Mouse (Mus musculus) limb, embryonic 13.5 days (tissue): ENCODE measurements around the gene Psma1. TPM values are rescaled to one million over a fixed set of nuclear protein-coding genes. Genes with fewer than 3 reads are reported as not detected.

ENCODE experiments used
- ATAC-seq: fragments of 200-750 bp; cut with Nextera tagmentation; 2 replicates; pipeline ENCODE4 v1.8.0; 2017; ENCODE audit warnings: low read depth, moderate number of reproducible peaks, moderate TSS enrichment; ENCODE audit not compliant: low FRiP score
- H3K27ac ChIP-seq: fragments of 300-500 bp; sonication (generic); 2 replicates; pipeline ENCODE4 v1.5.1; 2015; ENCODE audit warnings: inconsistent platforms, mild to moderate bottlenecking, moderate library complexity
- H3K27me3 ChIP-seq: fragments of 300-500 bp; sonication (generic); 2 replicates; pipeline ENCODE4 v1.6.1; 2015; ENCODE audit warnings: mild to moderate bottlenecking, inconsistent platforms
- H3K36me3 ChIP-seq: fragments of 300-500 bp; sonication (generic); 2 replicates; pipeline ENCODE4 v1.6.1; 2015; ENCODE audit warnings: inconsistent platforms, mild to moderate bottlenecking, moderate library complexity
- H3K4me1 ChIP-seq: fragments of 300-500 bp; sonication (generic); 2 replicates; pipeline ENCODE4 v1.6.1; 2015; ENCODE audit warnings: inconsistent platforms
- H3K4me2 ChIP-seq: fragments of 300-500 bp; sonication (generic); replicated peaks from 2 replicates; pipeline ENCODE4 v1.6.1; 2015; ENCODE audit warnings: inconsistent platforms, mild to moderate bottlenecking, moderate library complexity
- H3K4me3 ChIP-seq: fragments of 300-500 bp; sonication (generic); 2 replicates; pipeline ENCODE4 v1.5.1; 2015; ENCODE audit warnings: moderate library complexity, mild to moderate bottlenecking, inconsistent platforms
- H3K9ac ChIP-seq: fragments of 300-500 bp; sonication (generic); 2 replicates; pipeline ENCODE4 v1.6.1; 2015; ENCODE audit warnings: mild to moderate bottlenecking, inconsistent platforms
- H3K9me3 ChIP-seq: fragments of 300-500 bp; sonication (generic); 2 replicates; pipeline ENCODE4 v1.6.1; 2016; ENCODE audit warnings: inconsistent platforms
- WGBS: fragments of 180-500 bp; shearing (Covaris S2); methylation state at CpG from one replicate; pipeline ENCODE4 v1.1.7; 2015; 5-methylcytosine and 5-hydroxymethylcytosine counted together
- polyA plus RNA-seq: library from polyadenylated mRNA; unstranded; fragments of >200 nt; fragmentation: Nextera tagmentation; extraction: Ambion mirVana; gene quantifications from 2 replicates; pipeline ENCODE4 v1.2.1, GENCODE M21; 2015

Gene Psma1
- 408 and 411 TPM in 2 replicates for polyA plus RNA-seq

DNA sequence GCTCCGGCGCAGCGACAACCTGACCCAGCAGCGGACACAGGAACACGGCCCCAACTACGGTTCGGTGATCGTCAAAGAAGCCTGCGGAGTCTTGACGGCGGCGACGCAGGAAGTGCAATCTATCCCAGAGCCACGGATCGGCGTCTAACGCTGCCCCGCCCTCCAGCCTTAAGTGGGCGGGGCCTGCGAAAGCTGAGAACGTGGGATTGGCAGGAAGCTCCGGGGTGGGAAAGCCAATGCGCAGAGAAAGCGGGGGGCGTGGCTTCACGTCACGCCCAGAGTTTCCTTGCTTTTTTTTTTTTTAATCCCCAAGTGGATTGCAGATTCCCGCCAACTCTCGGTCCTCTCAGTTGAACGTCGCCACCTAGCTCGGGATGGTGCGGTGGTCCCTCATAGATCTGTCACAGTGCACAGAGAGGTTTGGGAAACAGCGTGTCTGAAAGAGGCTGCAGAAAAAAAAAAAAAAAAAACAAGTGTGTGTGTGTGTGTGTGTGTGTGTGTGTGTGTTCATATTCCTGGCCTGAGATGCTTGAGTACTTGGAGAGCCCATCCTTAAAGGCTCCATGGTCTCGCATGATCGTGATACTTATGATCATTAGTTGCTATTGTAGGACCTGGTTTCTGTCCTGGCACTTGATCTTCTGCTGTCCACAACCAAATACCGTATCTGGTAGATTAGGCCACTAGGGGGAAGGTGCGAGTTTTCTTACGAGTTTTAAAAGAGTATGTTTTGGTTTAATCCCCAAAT, at the start of gene Psma1:
Gene Psma1 (minus strand): TSS at position 114 of the 748 bp plus-strand sequence.
- peak within 1 kb of the TSS; percentile 71 for H3K4me3 ChIP-seq
- H3K9ac ChIP-seq: peak within 1 kb of the TSS; percentile 86
- H3K9me3 ChIP-seq: no peaks in the 10 kb centered on the region
- under 1% methylated on average over 39 of the region's 39 CpGs for WGBS
- peak within 1 kb of the TSS; percentile 93 for H3K4me2 ChIP-seq
- peaks cover 13% of the 10 kb centered on the region for H3K4me1 ChIP-seq
- H3K27ac ChIP-seq: peak within 1 kb of the TSS; percentile 11; the same call in 1 of the 2 replicates
- peak; percentile 92 for ATAC-seq
- H3K27me3 ChIP-seq: no peaks in the 10 kb centered on the region
- peaks cover 27% of the 10 kb centered on the region for H3K36me3 ChIP-seq

DNA sequence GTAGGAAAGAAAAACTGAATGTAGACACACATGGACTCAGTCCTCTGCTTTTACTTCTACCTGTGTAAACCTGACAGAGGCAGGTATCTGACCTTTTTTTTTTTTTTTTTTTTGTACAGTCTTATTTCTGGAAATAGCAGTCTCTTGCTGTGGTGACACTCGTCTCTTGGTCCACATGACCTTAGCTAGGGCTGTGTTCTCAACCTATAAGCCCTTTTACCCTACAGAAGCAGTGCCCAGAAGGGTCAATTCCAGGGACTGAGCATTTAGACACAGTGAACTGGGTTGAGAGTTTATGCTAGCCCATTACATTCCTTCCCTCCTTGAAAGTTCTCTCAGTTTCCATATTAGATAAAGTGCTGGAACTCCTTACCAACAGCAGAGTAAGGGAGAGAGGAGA, 47.6 kb upstream of the Psma1 start:
- no peaks in the 10 kb centered on the region for H3K27me3 ChIP-seq
- no peak overlapping the region for H3K9ac ChIP-seq
- no peak for ATAC-seq
- no peaks in the 10 kb centered on the region for H3K9me3 ChIP-seq
- peak overlapping the region; percentile 84; the same call in 1 of the 2 replicates for H3K27ac ChIP-seq
- 72% methylated on average over 1 of the region's 1 CpGs for WGBS
- H3K4me3 ChIP-seq: no peak overlapping the region
- no peaks in the 10 kb centered on the region for H3K36me3 ChIP-seq
- H3K4me2 ChIP-seq: peak overlapping the region; percentile 41; the same call in 1 of the 2 replicates
- peaks cover 33% of the 10 kb centered on the region for H3K4me1 ChIP-seq

DNA sequence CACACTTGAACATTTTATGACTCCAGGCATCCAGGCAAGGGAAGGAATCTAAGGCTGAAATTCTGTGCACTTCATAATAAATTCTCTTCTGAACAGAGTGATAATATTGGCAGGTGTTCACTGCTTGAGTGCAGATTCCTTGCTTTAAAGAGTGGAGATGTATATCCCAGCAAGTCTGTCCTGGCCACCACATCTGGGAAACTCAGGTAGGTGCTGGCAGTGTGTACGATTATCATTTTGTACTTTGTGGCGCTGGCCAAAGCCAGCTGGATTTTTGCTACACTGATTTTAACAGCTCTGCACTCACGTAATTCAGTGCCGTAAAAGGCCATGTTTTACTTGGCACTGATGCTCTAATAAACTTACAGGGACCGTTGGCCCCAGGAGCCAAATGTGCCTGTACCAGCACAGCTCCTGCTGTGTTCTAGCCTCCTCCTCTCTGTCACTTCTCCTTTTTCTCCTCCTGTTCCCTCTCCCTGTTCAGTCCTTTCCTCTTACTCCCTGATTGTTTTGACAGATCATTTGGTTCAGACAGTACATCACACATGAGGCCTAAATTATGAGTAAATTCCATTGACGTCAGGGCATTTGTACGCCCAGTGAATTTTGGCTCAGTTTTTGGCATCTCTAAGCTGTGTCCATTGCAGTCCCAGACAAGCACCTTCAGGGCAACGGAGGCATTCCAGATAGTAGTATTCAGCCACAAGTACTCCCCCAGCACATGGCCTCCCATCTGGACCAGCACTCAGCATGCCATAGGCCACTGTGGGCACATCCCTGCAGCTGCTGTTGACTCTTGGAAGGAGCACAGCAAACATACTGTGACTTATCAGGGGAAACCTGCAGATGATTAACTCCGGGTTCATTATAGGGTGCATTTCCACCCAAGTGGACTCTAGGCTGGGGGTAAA, 46.9 kb upstream of the Psma1 start:
- peak; percentile 91 for ATAC-seq
- Histone ChIP-seq H3K4me1 (peaks cover 33% of the 10 kb centered on the region), H3K36me3 (no peaks in the 10 kb centered on the region), H3K27ac (peak overlapping the region; percentile 84), H3K4me2 (peak overlapping the region; percentile 41), H3K4me3 (no peak overlapping the region), H3K9me3 (no peaks in the 10 kb centered on the region), H3K9ac (no peak overlapping the region), H3K27me3 (no peaks in the 10 kb centered on the region)
- 23% methylated on average over 9 of the region's 9 CpGs for WGBS

DNA sequence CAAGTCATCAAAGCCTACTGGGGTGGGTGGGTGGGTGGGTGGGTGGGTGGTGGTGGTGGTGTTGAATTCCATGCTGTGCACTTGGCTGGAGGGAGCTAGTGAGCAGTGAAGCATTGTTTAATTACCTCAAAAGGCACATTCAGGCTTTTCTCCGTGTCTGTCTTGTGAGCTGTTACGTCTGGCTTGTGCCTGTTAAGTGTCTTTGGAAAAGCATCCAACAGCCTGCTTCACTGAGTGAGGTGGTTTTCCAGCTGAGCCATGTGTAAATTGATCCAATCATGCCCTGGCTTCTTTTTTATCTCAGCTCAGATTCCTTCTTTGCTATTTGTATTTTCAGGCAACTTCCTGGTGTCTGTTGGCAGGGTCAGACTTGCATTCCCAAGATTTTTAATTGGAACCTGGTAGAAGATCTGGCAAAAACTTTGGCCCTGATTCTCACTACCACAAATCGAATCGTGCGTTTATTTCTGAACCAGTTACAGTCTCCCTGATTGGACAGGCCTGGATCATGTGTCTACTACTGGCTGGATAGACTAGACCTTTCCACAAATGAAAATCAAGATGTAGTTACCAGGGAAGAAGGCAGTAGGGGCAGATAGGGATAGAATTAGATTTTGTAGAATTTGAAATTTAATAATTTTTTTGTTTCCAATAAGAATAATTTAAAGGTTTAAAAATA, 45.9 kb upstream of the Psma1 start:
- H3K4me1 ChIP-seq: peaks cover 40% of the 10 kb centered on the region
- no peak for ATAC-seq

DNA sequence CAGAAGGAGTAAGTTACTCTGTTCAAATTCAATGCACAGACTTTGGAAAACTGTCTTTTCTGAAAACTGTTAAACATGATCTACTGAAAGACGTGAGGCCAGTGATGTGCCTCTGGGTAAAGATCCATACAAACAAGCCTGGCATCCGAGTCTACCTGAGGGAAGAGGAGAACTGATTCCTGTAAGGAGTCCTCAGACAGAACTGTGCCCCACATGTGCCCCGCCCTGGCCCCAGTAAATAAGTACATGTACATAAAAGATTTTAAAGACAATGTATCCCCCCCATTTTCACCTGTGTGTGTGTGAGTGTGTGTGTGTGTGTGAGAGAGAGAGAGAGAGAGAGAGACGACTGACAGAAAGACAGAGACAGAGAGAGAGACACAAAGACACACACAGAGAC, 42.0 kb upstream of the Psma1 start:
- ATAC-seq: no peak
- H3K9me3 ChIP-seq: no peaks in the 10 kb centered on the region
- H3K36me3 ChIP-seq: no peaks in the 10 kb centered on the region
- no peak overlapping the region for H3K4me2 ChIP-seq
- no peak overlapping the region for H3K27ac ChIP-seq
- H3K9ac ChIP-seq: no peak overlapping the region
- H3K4me3 ChIP-seq: no peak overlapping the region
- H3K27me3 ChIP-seq: no peaks in the 10 kb centered on the region
- 76% methylated on average over 4 of the region's 4 CpGs for WGBS
- H3K4me1 ChIP-seq: peaks cover 24% of the 10 kb centered on the region

More for the DNA sequence above, 45.9 kb upstream of the Psma1 start:
- Histone ChIP-seq H3K27ac (peak overlapping the region; percentile 22; the same call in 1 of the 2 replicates), H3K36me3 (no peaks in the 10 kb centered on the region), H3K9me3 (no peaks in the 10 kb centered on the region), H3K4me3 (no peak overlapping the region), H3K9ac (no peak overlapping the region), H3K27me3 (no peaks in the 10 kb centered on the region), H3K4me2 (no peak overlapping the region)
- 51% methylated on average over 5 of the region's 5 CpGs for WGBS

- Histone ChIP-seq H3K4me3 (no peak overlapping the region), H3K27ac (no peak overlapping the region), H3K36me3 (no peaks in the 10 kb centered on the region), H3K27me3 (no peaks in the 10 kb centered on the region), H3K4me2 (no peak overlapping the region), H3K4me1 (peaks cover 18% of the 10 kb centered on the region), H3K9me3 (no peaks in the 10 kb centered on the region), H3K9ac (no peak overlapping the region; the same call in 1 of the 2 replicates)
- WGBS: 50% methylated on average over 5 of the region's 5 CpGs
- ATAC-seq: no peak
These were observed 41.5 kb upstream of the Psma1 start for GRCm38 (mm10) chr7:114317389-114317792.

- Histone ChIP-seq H3K9me3 (no peaks in the 10 kb centered on the region), H3K4me3 (no peak overlapping the region), H3K4me2 (no peak overlapping the region), H3K9ac (no peak overlapping the region), H3K4me1 (peaks cover 11% of the 10 kb centered on the region), H3K27ac (no peak overlapping the region), H3K36me3 (no peaks in the 10 kb centered on the region), H3K27me3 (no peaks in the 10 kb centered on the region)
- no peak for ATAC-seq
- WGBS: 79% methylated on average over 5 of the region's 5 CpGs
These were observed 40.5 kb upstream of the Psma1 start for GRCm38 (mm10) chr7:114316361-114316871.

DNA sequence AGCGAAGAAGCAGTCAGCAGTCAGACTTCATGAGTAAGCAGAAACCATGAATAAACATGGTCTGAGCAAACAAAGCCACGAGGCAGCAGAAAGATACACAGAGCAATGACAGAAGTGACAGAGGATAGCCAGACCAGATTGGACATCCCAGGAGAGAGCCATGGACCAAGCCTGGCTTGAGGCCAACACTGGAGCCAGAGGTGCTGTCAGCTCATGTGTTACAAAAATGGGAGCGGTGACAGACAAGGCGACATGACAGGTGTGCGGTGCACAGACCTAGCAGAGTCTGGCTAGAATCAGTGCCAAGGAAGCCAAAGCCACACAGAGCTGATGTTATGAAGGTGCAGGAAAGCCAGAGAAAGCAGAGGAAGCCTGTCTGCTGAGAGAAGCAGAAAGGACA, 35.3 kb upstream of the Psma1 start:
- Histone ChIP-seq H3K27me3 (no peaks in the 10 kb centered on the region), H3K9me3 (no peaks in the 10 kb centered on the region), H3K4me2 (no peak overlapping the region), H3K4me3 (no peak overlapping the region), H3K36me3 (no peaks in the 10 kb centered on the region), H3K27ac (no peak overlapping the region), H3K9ac (no peak overlapping the region), H3K4me1 (0 out of 2 replicates have a peak, but pooled peaks cover 2% of the 10 kb centered on the region)
- no peak for ATAC-seq
- WGBS: 83% methylated on average over 5 of the region's 5 CpGs

DNA sequence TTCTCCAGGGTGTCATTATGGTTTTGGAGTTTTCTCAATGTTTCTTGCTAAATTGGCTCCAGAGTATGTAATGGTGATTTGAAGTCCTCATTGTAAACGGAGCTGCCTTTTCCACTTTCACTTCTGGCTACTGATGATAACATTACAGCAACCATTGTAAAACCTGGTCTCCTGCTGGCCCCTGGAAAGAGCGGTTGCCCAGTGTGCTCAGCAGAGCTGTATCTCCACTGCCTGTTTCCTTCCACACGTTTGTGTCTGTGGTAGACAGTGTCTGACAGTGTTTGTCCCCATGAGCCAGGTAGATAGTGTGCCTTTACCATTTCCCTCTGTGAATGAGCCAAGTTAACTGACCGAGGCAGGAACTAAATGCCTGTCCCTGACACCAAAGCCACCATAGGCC, 33.1 kb upstream of the Psma1 start:
- 43% methylated on average over 4 of the region's 4 CpGs for WGBS
- no peak overlapping the region for H3K4me2 ChIP-seq
- H3K9ac ChIP-seq: no peak overlapping the region

DNA sequence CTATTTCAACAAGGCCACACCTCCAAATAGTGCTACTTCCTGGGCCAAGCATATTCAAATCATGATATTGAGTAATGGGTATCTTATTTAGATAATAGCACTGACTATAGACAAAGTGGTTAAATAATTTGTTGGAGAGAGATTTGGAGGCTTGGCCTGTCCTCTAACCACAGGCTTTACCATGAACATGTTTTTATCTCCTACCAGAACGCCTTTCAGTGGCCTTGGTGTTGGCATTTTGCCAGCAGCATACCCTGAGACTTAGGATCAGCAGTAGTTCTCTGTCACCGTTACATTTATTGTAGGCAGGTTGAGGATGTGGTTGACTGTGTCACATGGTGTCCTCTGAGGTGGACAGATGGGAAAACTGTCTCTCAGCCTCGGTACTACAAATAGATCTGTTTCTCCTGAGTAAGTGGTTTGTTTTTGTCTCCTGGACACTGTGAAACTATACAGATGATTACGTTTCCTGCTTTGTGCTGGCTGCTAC, 25.4 kb upstream of the Psma1 start:
- 72% methylated on average over 4 of the region's 4 CpGs for WGBS
- no peak overlapping the region for H3K4me3 ChIP-seq
- no peaks in the 10 kb centered on the region for H3K4me1 ChIP-seq
- H3K27ac ChIP-seq: no peak overlapping the region
- no peaks in the 10 kb centered on the region for H3K36me3 ChIP-seq
- ATAC-seq: no peak
- no peaks in the 10 kb centered on the region for H3K9me3 ChIP-seq
- H3K4me2 ChIP-seq: no peak overlapping the region
- no peaks in the 10 kb centered on the region for H3K27me3 ChIP-seq
- H3K9ac ChIP-seq: no peak overlapping the region

More for the DNA sequence above, 33.1 kb upstream of the Psma1 start:
- Histone ChIP-seq H3K27ac (no peak overlapping the region), H3K9me3 (no peaks in the 10 kb centered on the region), H3K4me3 (no peak overlapping the region), H3K27me3 (no peaks in the 10 kb centered on the region), H3K4me1 (0 out of 2 replicates have a peak, but pooled peaks cover 2% of the 10 kb centered on the region), H3K36me3 (no peaks in the 10 kb centered on the region)
- ATAC-seq: no peak

DNA sequence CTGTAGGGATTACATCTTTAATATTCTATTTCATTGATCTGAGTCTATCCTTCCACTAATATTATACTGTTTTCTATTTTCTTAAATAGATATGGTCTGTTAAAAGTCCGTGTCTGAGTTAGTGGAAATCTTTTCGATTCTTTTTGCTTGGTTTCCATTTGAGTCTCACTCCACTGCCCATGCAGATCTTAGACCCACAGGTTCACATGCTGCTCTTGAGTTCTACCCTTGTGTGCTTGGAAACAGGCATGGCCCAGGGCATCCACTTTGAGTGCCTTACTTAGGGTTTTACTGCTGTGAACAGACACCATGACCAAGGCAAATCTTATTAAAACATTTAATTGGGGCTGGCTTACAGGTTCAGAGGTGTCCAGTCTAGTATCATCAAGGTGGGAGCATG, 24.9 kb upstream of the Psma1 start:
- Histone ChIP-seq H3K27me3 (no peaks in the 10 kb centered on the region), H3K4me1 (no peaks in the 10 kb centered on the region), H3K9me3 (no peaks in the 10 kb centered on the region), H3K4me3 (no peak overlapping the region), H3K27ac (no peak overlapping the region), H3K9ac (no peak overlapping the region), H3K36me3 (no peaks in the 10 kb centered on the region), H3K4me2 (no peak overlapping the region)
- WGBS: 87% methylated on average over 2 of the region's 2 CpGs
- ATAC-seq: no peak
